ENCODE assay signal across 8 mouse cellular contexts in genomic region chr11:119227591-119227990, GRCm38 (mm10). TPM values are rescaled to one million over a fixed set of nuclear protein-coding genes. Genes with fewer than 3 reads are reported as not detected.
A peak's percentile ranks its signal among the peaks of the same experiment; 100 is the strongest.
DNase-seq lines count a peak whose midpoint lies in the region; ATAC-seq and TF ChIP-seq lines count a peak whose summit lies in the region.

No protein-coding gene starts in this region.

- no peaks in the 10 kb centered on the region for H3K9me3 ChIP-seq in hindbrain, embryonic 10.5 days

- 2% methylated on average over 12 of the region's 12 CpGs for WGBS in heart, adult 2 months
- WGBS in hindbrain, embryonic 10.5 days: 7% methylated on average over 12 of the region's 12 CpGs

- no peaks in the 10 kb centered on the region for H3K36me3 ChIP-seq in heart, adult 2 months (ENCODE audit: control insufficient read depth, insufficient read depth, low read length)
- peaks cover 35% of the 10 kb centered on the region for H3K36me3 ChIP-seq in hindbrain, embryonic 10.5 days

- no peak for TF ChIP-seq POLR2A in heart, adult 2 months (IDR thresholded peaks at IDR 0.05; ENCODE audit: insufficient read depth, low read depth, low read length)
- TF ChIP-seq POLR2A in bone marrow macrophage, adult 2 months (IDR thresholded peaks at IDR 0.05; ENCODE audit: borderline replicate concordance, low read depth, low read length): no peak

- DNase-seq in heart, adult 2 months: no peak
- DNase-seq in heart, postnatal 14 days: no peak
- no peak for DNase-seq in hindbrain, embryonic 10.5 days (ENCODE audit: low spot score)
- DNase-seq in right cerebral cortex, postnatal 25 days: no peak
- no peak for DNase-seq in urinary bladder, postnatal 25 days (ENCODE audit: low spot score)
- no peak for DNase-seq in urinary bladder, adult 2 months (ENCODE audit: low spot score)

- peak overlapping the region; percentile 91 for H3K9ac ChIP-seq in heart, adult 2 months (ENCODE audit: low read depth, low read length)

- intact Hi-C loops in heart, adult 2 months (cut with DNase I): no loop called here
- intact Hi-C loops in heart, postnatal 14 days (cut with DNase I): no loop called here

- ATAC-seq in megakaryocyte progenitor cell, adult 5-6 weeks (replicated peaks; ENCODE audit: poor library complexity): 0 out of 2 replicates have a peak, but pooled peaks have one; percentile 10

- H3K79me2 ChIP-seq in heart, adult 2 months (replicated peaks; ENCODE audit: control insufficient read depth, insufficient read depth, low read length): no peaks in the 10 kb centered on the region

- peak overlapping the region; percentile 77 for H3K27ac ChIP-seq in heart, adult 2 months
- H3K27ac ChIP-seq in bone marrow macrophage, adult 2 months (ENCODE audit: insufficient read depth, low read depth, low read length): peak overlapping the region; percentile 73
- H3K27ac ChIP-seq in hindbrain, embryonic 10.5 days: peak overlapping the region; percentile 94

- peak overlapping the region; percentile 93 for H3K4me3 ChIP-seq in heart, adult 2 months
- peak overlapping the region; percentile 81 for H3K4me3 ChIP-seq in bone marrow macrophage, adult 2 months (ENCODE audit: insufficient read depth, low read length)
- H3K4me3 ChIP-seq in hindbrain, embryonic 10.5 days: peak overlapping the region; percentile 92

- H3K4me1 ChIP-seq in heart, adult 2 months (ENCODE audit: control insufficient read depth, insufficient read depth, low read length): no peaks in the 10 kb centered on the region
- peaks cover 39% of the 10 kb centered on the region for H3K4me1 ChIP-seq in bone marrow macrophage, adult 2 months (ENCODE audit: control insufficient read depth, insufficient read depth, low read length)
- peaks cover 80% of the 10 kb centered on the region for H3K4me1 ChIP-seq in hindbrain, embryonic 10.5 days (replicated peaks)

- no peak for TF ChIP-seq EP300 in heart, adult 2 months (IDR thresholded peaks at IDR 0.05; ENCODE audit: insufficient read depth, low read depth, low read length)

- no peak for TF ChIP-seq CTCF in heart, adult 2 months (IDR thresholded peaks at IDR 0.05)
- TF ChIP-seq CTCF in bone marrow macrophage, adult 2 months (IDR thresholded peaks at IDR 0.05; ENCODE audit: low read depth, low read length): no peak

- H3K27me3 ChIP-seq in heart, adult 2 months (ENCODE audit: control insufficient read depth, insufficient read depth, low read length): no peaks in the 10 kb centered on the region
- no peaks in the 10 kb centered on the region for H3K27me3 ChIP-seq in hindbrain, embryonic 10.5 days (ENCODE audit: insufficient read depth, poor library complexity, severe bottlenecking)

RNA-seq across cellular contexts. Expression of gene Tbc1d16, which starts 0.7 kb away (rescaled TPM):
- total RNA-seq in heart, adult 2 months (2021): 10 to 100 TPM; 61.0 to 73.7 TPM
- 26.0 and 53.7 TPM in 2 replicates for polyA plus RNA-seq in heart, adult 2 months (2012; rRNA removed)
- 10 to 100 TPM; 68.5 to 68.7 TPM for total RNA-seq in heart, postnatal 14 days (2021)
- 5.2 and 5.8 TPM in 2 replicates for polyA plus RNA-seq in bone marrow macrophage, adult 2 months (2012; ENCODE audit: insufficient read depth, insufficient read length, missing spikeins)
- polyA plus RNA-seq in hindbrain, embryonic 10.5 days (2016; fragmentation: Nextera tagmentation; extraction: Ambion mirVana): 29.5 and 37.9 TPM in 2 replicates
- 1.9 and 2.1 TPM in 2 replicates for total RNA-seq in megakaryocyte progenitor cell, adult 5-6 weeks (2015)
- total RNA-seq in megakaryocyte progenitor cell, adult 5-6 weeks (2017): 2.1 and 3.0 TPM in 2 replicates
- polyA plus RNA-seq in urinary bladder, adult 2 months (2012; rRNA removed): 15.8 and 20.8 TPM in 2 replicates

RNA-seq across cellular contexts. Expression of gene Ccdc40, which starts 0.8 kb away (rescaled TPM):
- under 1 TPM in 1 of 2 experiments, not detected in 1; 0.21 TPM for total RNA-seq in heart, adult 2 months (2021)
- polyA plus RNA-seq in heart, adult 2 months (2012; rRNA removed): 0.44 and 0.59 TPM in 2 replicates
- under 1 TPM; 0.15 to 0.31 TPM for total RNA-seq in heart, postnatal 14 days (2021)
- 0.68 and 0.72 TPM in 2 replicates for polyA plus RNA-seq in bone marrow macrophage, adult 2 months (2012; ENCODE audit: insufficient read depth, insufficient read length, missing spikeins)
- polyA plus RNA-seq in hindbrain, embryonic 10.5 days (2016; fragmentation: Nextera tagmentation; extraction: Ambion mirVana): 20.0 and 21.3 TPM in 2 replicates
- total RNA-seq in megakaryocyte progenitor cell, adult 5-6 weeks (2015): 4.4 and 4.9 TPM in 2 replicates
- 11.2 and 14.3 TPM in 2 replicates for total RNA-seq in megakaryocyte progenitor cell, adult 5-6 weeks (2017)
- polyA plus RNA-seq in urinary bladder, adult 2 months (2012; rRNA removed): 0.66 and 0.77 TPM in 2 replicates

RNA-seq across cellular contexts. Expression of gene Gaa, which starts 40.1 kb away (rescaled TPM):
- 100 to 1,000 TPM in 1 of 2 experiments, 10 to 100 TPM in 1; 89.3 to 102 TPM for total RNA-seq in heart, adult 2 months (2021)
- 165 and 186 TPM in 2 replicates for polyA plus RNA-seq in heart, adult 2 months (2012; rRNA removed)
- 10 to 100 TPM; 53.1 to 56.0 TPM for total RNA-seq in heart, postnatal 14 days (2021)
- 58.3 and 65.2 TPM in 2 replicates for polyA plus RNA-seq in bone marrow macrophage, adult 2 months (2012; ENCODE audit: insufficient read depth, insufficient read length, missing spikeins)
- polyA plus RNA-seq in hindbrain, embryonic 10.5 days (2016; fragmentation: Nextera tagmentation; extraction: Ambion mirVana): 28.3 and 35.5 TPM in 2 replicates
- total RNA-seq in megakaryocyte progenitor cell, adult 5-6 weeks (2015): 29.4 and 29.5 TPM in 2 replicates
- total RNA-seq in megakaryocyte progenitor cell, adult 5-6 weeks (2017): 25.2 and 26.9 TPM in 2 replicates
- polyA plus RNA-seq in urinary bladder, adult 2 months (2012; rRNA removed): 95.0 and 113 TPM in 2 replicates

Comparison
In these comparisons a context has a peak if more than half of its experiments do, and no peak if none do; other contexts are left out.
1. RNA of gene Ccdc40, which starts 0.8 kb away (polyA plus RNA-seq): 20.0 to 21.3 TPM in hindbrain, embryonic 10.5 days; 0.66 to 0.77 TPM in urinary bladder, adult 2 months, 0.68 to 0.72 TPM in bone marrow macrophage, adult 2 months and 0.44 to 0.59 TPM in heart, adult 2 months; every median in the first group is over 10 times any median in the second.
2. Peak in every context shown above with its lines, with median percentiles within 50 percentile points of each other: H3K27ac ChIP-seq and H3K4me3 ChIP-seq.